Mouse (Mus musculus) megakaryocyte-erythroid progenitor cell, adult 5 weeks (primary cell): ENCODE data around the gene Bhlhb9. TPM values are rescaled to one million over a fixed set of nuclear protein-coding genes. Genes with fewer than 3 reads are reported as not detected.

ENCODE experiments used
- polyA plus RNA-seq: library from polyadenylated mRNA; stranded (reverse); fragments of >175 nt; gene quantifications from 2 replicates; pipeline ENCODE4 v1.2.3, GENCODE M21; 2012

Bhlhb9 gene
- polyA plus RNA-seq: 8.1 and 18.4 TPM in 2 replicates

DNA sequence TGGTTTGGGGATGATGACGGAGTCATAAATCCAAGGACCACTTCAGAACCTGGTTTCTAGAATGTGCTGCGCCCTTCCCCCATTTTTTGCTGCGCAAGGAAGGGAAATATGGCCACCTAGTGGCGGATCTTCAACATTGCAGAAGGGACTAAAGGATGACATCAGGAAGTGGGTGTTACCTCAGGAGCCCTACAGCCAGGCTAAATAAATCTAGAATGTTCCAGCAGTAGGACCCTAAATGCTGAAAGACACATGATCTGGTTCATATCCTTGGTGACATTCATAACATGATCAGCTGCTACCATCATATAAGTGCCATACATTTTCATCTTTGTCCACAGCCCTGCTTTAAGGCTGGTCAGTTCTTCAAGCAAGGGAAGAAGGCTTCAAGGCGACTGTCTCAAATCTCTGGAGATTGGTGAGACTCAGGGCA is at the start of gene Bhlhb9:
Bhlhb9 (plus strand) TSS at position 383 of the 433 bp plus-strand sequence.

DNA sequence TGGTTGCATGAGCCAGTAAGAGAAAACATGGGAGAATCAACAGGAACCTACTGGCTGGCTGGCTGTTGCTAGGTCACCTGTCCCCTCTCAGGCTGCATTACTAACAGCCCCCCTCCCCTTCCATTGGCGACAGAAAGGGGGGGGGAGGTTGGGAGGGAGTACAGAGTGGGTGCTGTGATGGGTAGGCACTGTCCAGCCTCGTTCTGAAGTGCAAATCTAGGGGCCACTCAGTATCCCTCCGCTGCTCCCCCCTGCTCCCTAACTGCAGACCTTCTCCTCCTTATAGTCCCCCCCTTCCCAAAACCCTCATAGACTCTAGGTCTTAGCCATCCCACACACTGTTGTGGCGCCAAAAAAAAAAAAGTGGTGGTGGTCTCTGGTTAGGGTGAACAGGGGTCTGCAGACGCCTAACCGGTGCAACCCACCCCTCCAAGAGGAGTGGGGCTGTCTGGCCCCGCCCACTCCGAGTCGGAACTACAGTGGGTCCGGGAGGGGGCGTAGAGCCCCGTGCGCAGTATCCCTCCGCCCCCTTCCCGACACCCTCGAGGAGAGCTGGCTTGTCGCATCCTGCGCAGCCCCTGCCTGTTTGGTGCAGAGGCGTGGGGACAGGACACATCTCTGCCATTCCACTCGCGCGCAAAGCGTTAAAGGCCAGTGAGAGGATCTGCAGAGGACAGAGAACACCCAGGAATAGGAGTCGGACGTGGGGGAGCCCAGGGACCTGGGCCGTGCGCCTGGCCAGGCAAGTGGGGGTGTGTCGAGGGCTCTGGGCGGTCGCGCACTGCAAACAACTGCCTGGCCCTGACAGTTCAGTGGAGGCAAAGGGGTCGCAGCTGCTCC is 41.3 kb downstream of the Bhlhb9 start, which contains the start of gene Gprasp2:
Gprasp2 (plus strand) TSS at position 514 of the 840 bp plus-strand sequence.

Other genes with a start within 250 kb of the Bhlhb9 start
- gene Nxf7, start 198.8 kb upstream of the Bhlhb9 start, polyA plus RNA-seq: 0.03 TPM in 1 of 2 replicates, not detected in the other
- not detected in 2 replicates for gene Prame, start 169.9 kb upstream of the Bhlhb9 start, polyA plus RNA-seq
- not detected in 2 replicates for gene Tcp11x2, start 103.8 kb upstream of the Bhlhb9 start, polyA plus RNA-seq
- not detected in 2 replicates for gene Tmsb15a, start 72.3 kb upstream of the Bhlhb9 start, polyA plus RNA-seq
- gene Armcx5, start 54.9 kb upstream of the Bhlhb9 start, polyA plus RNA-seq: 1.3 and 2.7 TPM in 2 replicates
- gene Gprasp1, start 54.9 kb upstream of the Bhlhb9 start, polyA plus RNA-seq: 5.9 and 7.3 TPM in 2 replicates
- gene Gprasp2, start 41.4 kb downstream of the Bhlhb9 start, polyA plus RNA-seq: 1.3 TPM in 2 replicates
- 1.7 and 1.9 TPM in 2 replicates for gene Arxes2, start 196.2 kb downstream of the Bhlhb9 start, polyA plus RNA-seq
- 0.09 TPM in 1 of 2 replicates, not detected in the other for gene Arxes1, start 235.8 kb downstream of the Bhlhb9 start, polyA plus RNA-seq